Mouse (Mus musculus) midbrain, embryonic 10.5 days (tissue): Measurements from ENCODE around the gene Traf5. TPM values are rescaled to one million over a fixed set of nuclear protein-coding genes. Genes with fewer than 3 reads are reported as not detected.

Experiments used
- DNase-seq: peaks from one replicate; pipeline ENCODE4 v3.0.0-alpha.2; 2017; ENCODE audit warnings: low spot score
- H3K27ac ChIP-seq: fragments of 300-500 bp; sonication (generic); replicated peaks from 2 replicates; pipeline ENCODE4 v1.5.1; 2016; ENCODE audit warnings: mild to moderate bottlenecking
- H3K27me3 ChIP-seq: fragments of 300-500 bp; sonication (generic); 2 replicates; pipeline ENCODE4 v1.6.1; 2016; ENCODE audit warnings: low read depth, mild to moderate bottlenecking; ENCODE audit not compliant: poor library complexity, severe bottlenecking
- H3K36me3 ChIP-seq: fragments of 300-500 bp; sonication (generic); 2 replicates; pipeline ENCODE4 v1.6.1; 2016; ENCODE audit warnings: mild to moderate bottlenecking, moderate library complexity
- H3K4me1 ChIP-seq: fragments of 300-500 bp; sonication (generic); 2 replicates; pipeline ENCODE4 v1.6.1; 2016
- H3K4me3 ChIP-seq: fragments of 300-500 bp; sonication (generic); 2 replicates; pipeline ENCODE4 v1.5.1; 2016; ENCODE audit warnings: mild to moderate bottlenecking, moderate library complexity
- H3K9me3 ChIP-seq: fragments of 300-500 bp; sonication (generic); replicated peaks from 2 replicates; pipeline ENCODE4 v1.6.1; 2016; ENCODE audit warnings: mild to moderate bottlenecking
- WGBS: fragments of 180-500 bp; shearing (Covaris S2); methylation state at CpG from one replicate; pipeline ENCODE4 v1.1.7; 2016; 5-methylcytosine and 5-hydroxymethylcytosine counted together
- polyA plus RNA-seq: library from polyadenylated mRNA; unstranded; fragments of >200 nt; fragmentation: Nextera tagmentation; extraction: Ambion mirVana; gene quantifications from 2 replicates; pipeline ENCODE4 v1.2.1, GENCODE M21; 2016

The Traf5 gene
- polyA plus RNA-seq, 1 experiment from 2014 or later: 3.3 TPM

- DNase-seq: no peak
- H3K27ac ChIP-seq: no peak overlapping the region
- H3K4me1 ChIP-seq: peaks cover 15% of the 10 kb centered on the region
- WGBS: 74% methylated on average over 13 of the region's 13 CpGs
- no peaks in the 10 kb centered on the region for H3K27me3 ChIP-seq
- no peak overlapping the region for H3K4me3 ChIP-seq
- no peaks in the 10 kb centered on the region for H3K9me3 ChIP-seq
- H3K36me3 ChIP-seq: no peaks in the 10 kb centered on the region
Measured at GRCm38 (mm10) chr1:191974509-191975405, 117.6 kb downstream of the Traf5 start.

GRCm38 (mm10) chr1:191969939-191970338 lies 122.4 kb downstream of the Traf5 start:
- H3K9me3 ChIP-seq: no peaks in the 10 kb centered on the region
- no peak overlapping the region for H3K4me3 ChIP-seq
- H3K27me3 ChIP-seq: no peaks in the 10 kb centered on the region
- no peak overlapping the region for H3K27ac ChIP-seq
- 0 out of 2 replicates have a peak, but pooled peaks cover 2% of the 10 kb centered on the region for H3K4me1 ChIP-seq
- H3K36me3 ChIP-seq: no peaks in the 10 kb centered on the region
- 85% methylated on average over 5 of the region's 5 CpGs for whole genome bisulfite sequencing
- DNase-seq: no peak

- Histone ChIP-seq H3K4me3 (no peak overlapping the region), H3K4me1 (0 out of 2 replicates have a peak, but pooled peaks cover 2% of the 10 kb centered on the region), H3K27ac (no peak overlapping the region), H3K36me3 (no peaks in the 10 kb centered on the region), H3K27me3 (no peaks in the 10 kb centered on the region), H3K9me3 (no peaks in the 10 kb centered on the region)
- DNase-seq: peak; percentile 80
- 21% methylated on average over 13 of the region's 13 CpGs for WGBS
Measured at GRCm38 (mm10) chr1:191964773-191965481, 127.4 kb downstream of the Traf5 start.

GRCm38 (mm10) chr1:191963948-191964772 lies 128.2 kb downstream of the Traf5 start:
- Histone ChIP-seq H3K36me3 (no peaks in the 10 kb centered on the region), H3K9me3 (no peaks in the 10 kb centered on the region), H3K4me3 (no peak overlapping the region), H3K27me3 (no peaks in the 10 kb centered on the region), H3K27ac (no peak overlapping the region), H3K4me1 (0 out of 2 replicates have a peak, but pooled peaks cover 2% of the 10 kb centered on the region)
- 26% methylated on average over 8 of the region's 8 CpGs for WGBS
- peak; percentile 81 for DNase-seq

GRCm38 (mm10) chr1:191963413-191963812 lies 128.9 kb downstream of the Traf5 start:
- 80% methylated on average over 3 of the region's 3 CpGs for WGBS
- Histone ChIP-seq H3K36me3 (no peaks in the 10 kb centered on the region), H3K27me3 (no peaks in the 10 kb centered on the region), H3K4me3 (no peak overlapping the region), H3K9me3 (no peaks in the 10 kb centered on the region), H3K27ac (no peak overlapping the region), H3K4me1 (0 out of 2 replicates have a peak, but pooled peaks cover 2% of the 10 kb centered on the region)
- DNase-seq: no peak

- 75% methylated on average over 2 of the region's 2 CpGs for WGBS
- DNase-seq: no peak
- Histone ChIP-seq H3K9me3 (no peaks in the 10 kb centered on the region), H3K36me3 (no peaks in the 10 kb centered on the region), H3K4me3 (no peak overlapping the region), H3K27me3 (no peaks in the 10 kb centered on the region), H3K4me1 (0 out of 2 replicates have a peak, but pooled peaks cover 2% of the 10 kb centered on the region), H3K27ac (no peak overlapping the region)
Measured at GRCm38 (mm10) chr1:191960946-191961345, 131.4 kb downstream of the Traf5 start.

- WGBS: 91% methylated on average over 3 of the region's 3 CpGs
- no peak overlapping the region for H3K27ac ChIP-seq
- no peak for DNase-seq
- H3K4me3 ChIP-seq: no peak overlapping the region
- H3K9me3 ChIP-seq: no peaks in the 10 kb centered on the region
- H3K27me3 ChIP-seq: no peaks in the 10 kb centered on the region
- no peaks in the 10 kb centered on the region for H3K4me1 ChIP-seq
- no peaks in the 10 kb centered on the region for H3K36me3 ChIP-seq
Measured at GRCm38 (mm10) chr1:191957321-191957720, 135.0 kb downstream of the Traf5 start.

GRCm38 (mm10) chr1:191956871-191957270 lies 135.5 kb downstream of the Traf5 start:
- Histone ChIP-seq H3K9me3 (no peaks in the 10 kb centered on the region), H3K27ac (no peak overlapping the region), H3K27me3 (no peaks in the 10 kb centered on the region), H3K36me3 (no peaks in the 10 kb centered on the region), H3K4me1 (no peaks in the 10 kb centered on the region), H3K4me3 (no peak overlapping the region)
- 94% methylated on average over 2 of the region's 2 CpGs for WGBS
- no peak for DNase-seq

- WGBS: 75% methylated on average over 3 of the region's 3 CpGs
- no peak for DNase-seq
- Histone ChIP-seq H3K4me3 (no peak overlapping the region), H3K36me3 (no peaks in the 10 kb centered on the region), H3K27me3 (no peaks in the 10 kb centered on the region), H3K9me3 (no peaks in the 10 kb centered on the region), H3K27ac (no peak overlapping the region; the same call in 1 of the 2 replicates), H3K4me1 (no peaks in the 10 kb centered on the region)
Measured at GRCm38 (mm10) chr1:191956261-191956660, 136.1 kb downstream of the Traf5 start.

- no peak overlapping the region for H3K27ac ChIP-seq
- no peak overlapping the region for H3K4me3 ChIP-seq
- no peak for DNase-seq
- no peaks in the 10 kb centered on the region for H3K4me1 ChIP-seq
- H3K27me3 ChIP-seq: no peaks in the 10 kb centered on the region
- no peaks in the 10 kb centered on the region for H3K36me3 ChIP-seq
- WGBS: 68% methylated on average over 3 of the region's 3 CpGs
- H3K9me3 ChIP-seq: no peaks in the 10 kb centered on the region
Measured at GRCm38 (mm10) chr1:191955101-191955500, 137.3 kb downstream of the Traf5 start.

GRCm38 (mm10) chr1:191952733-191953335 lies 139.5 kb downstream of the Traf5 start:
- DNase-seq: no peak
- Histone ChIP-seq H3K9me3 (no peaks in the 10 kb centered on the region), H3K4me1 (no peaks in the 10 kb centered on the region), H3K27ac (no peak overlapping the region), H3K36me3 (no peaks in the 10 kb centered on the region), H3K27me3 (no peaks in the 10 kb centered on the region), H3K4me3 (no peak overlapping the region)
- WGBS: 91% methylated on average over 11 of the region's 11 CpGs

GRCm38 (mm10) chr1:191950611-191951010 lies 141.7 kb downstream of the Traf5 start:
- Histone ChIP-seq H3K27me3 (no peaks in the 10 kb centered on the region), H3K4me3 (no peak overlapping the region), H3K36me3 (no peaks in the 10 kb centered on the region), H3K9me3 (no peaks in the 10 kb centered on the region), H3K4me1 (0 out of 2 replicates have a peak, but pooled peaks cover 5% of the 10 kb centered on the region), H3K27ac (no peak overlapping the region)
- 61% methylated on average over 2 of the region's 2 CpGs for WGBS
- DNase-seq: no peak
